Mouse (Mus musculus): ENCODE measurements around the gene Slc38a10.

DNA sequence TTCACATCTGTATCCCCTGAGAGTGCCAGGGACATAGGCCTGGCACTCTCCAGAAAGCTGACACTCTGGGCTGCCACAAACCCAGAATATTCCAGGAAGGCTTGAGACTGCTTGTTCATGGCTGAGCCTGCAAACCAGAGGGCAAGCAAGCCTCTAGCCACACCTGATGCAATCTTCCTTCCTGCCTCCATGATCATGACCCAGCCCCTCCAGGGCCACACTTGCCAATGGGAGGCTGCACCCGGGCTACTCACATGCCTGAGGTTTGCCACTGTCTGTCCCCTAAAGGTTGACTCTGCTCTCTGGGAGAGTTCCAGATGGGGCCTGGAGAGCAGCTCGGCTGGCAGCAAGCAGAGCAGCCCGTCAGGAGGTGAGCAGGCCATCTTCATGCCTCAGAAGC lies 30.2 kb upstream of the Slc38a10 start:
- no peak for TF ChIP-seq POLR2A (IDR thresholded peaks at IDR 0.05; ENCODE audit: insufficient read depth, low read length)
- no peak for TF ChIP-seq CTCF (IDR thresholded peaks at IDR 0.05; ENCODE audit: low read depth, low read length)

All from ES-Bruce4 (cell line).